Mouse (Mus musculus) hindlimb bud, embryonic 11.5 days (tissue): ENCODE data around the gene Cdkal1.

ENCODE experiments used
- DNase-seq: peaks from one replicate; pipeline ENCODE4 v3.0.0-alpha.2; 2012; ENCODE audit warnings: low read depth, low spot score; ENCODE audit errors: extremely low spot score

The Cdkal1 gene

DNA sequence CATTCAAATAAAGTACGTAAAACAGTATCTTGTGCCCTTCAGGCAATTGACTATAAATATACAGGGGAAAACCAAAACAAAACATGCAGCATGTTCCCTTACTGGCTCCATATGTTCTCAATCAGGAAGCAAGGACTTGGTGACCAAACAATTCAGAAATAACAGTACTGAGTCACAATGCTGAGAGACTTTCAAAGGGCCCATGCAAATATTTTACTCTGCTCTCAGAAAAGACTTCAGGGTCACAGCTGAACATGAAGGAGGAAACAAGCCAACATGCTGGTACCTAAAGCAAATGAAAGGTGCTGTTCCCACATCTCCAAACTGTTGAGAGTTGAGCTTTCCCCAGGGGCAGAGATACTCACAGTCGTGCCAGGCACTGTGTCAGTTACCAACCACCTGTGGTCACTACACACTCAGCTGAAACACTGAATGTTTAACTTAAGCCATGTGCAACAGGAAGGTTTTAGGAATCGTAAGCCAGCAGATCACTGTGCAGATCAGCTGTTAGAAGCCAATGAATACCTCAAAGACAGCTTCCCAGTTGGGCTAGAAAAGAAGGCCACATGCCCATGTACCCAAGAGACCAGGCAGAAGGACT lies 140.1 kb downstream of the Cdkal1 start:
- no peak for DNase-seq

DNA sequence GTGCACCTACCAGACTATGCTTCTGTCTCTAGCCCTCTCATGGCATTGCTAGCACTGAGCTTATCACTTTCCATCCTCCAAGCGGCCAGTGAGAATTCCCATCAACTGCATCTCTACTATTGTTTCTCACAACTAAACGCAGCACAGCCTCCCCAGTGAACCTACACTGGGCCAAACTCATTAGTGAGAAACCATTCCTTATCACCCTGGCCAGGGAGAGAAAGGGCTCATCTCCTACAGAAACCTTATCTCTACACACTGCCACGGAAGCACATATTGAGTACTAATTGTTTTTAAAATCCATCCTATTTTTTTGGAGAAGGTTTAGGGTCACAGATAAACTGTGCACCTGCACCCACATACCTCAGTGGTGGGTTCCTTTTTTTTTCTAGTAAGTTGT lies 147.9 kb downstream of the Cdkal1 start:
- no peak for DNase-seq

DNA sequence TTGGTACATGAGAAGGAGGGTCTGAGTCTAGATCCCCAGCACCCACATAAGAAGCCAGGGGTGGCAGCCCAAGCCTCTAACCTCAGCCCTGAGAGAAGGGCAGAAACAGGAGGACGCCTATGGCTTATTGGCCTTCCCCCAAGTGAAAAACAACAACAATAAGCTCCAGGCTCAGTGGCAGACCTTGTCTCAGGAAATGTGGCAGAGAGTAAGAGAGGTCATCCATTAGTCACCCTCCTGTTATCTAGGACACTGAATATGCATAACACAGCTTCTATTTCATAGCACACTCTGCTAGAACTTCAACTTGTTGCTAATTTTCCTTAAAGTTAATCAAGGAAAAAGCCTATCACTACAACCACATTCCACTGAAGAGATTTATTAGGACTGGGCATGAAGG lies 154.1 kb downstream of the Cdkal1 start:
- DNase-seq, result no peak

DNA sequence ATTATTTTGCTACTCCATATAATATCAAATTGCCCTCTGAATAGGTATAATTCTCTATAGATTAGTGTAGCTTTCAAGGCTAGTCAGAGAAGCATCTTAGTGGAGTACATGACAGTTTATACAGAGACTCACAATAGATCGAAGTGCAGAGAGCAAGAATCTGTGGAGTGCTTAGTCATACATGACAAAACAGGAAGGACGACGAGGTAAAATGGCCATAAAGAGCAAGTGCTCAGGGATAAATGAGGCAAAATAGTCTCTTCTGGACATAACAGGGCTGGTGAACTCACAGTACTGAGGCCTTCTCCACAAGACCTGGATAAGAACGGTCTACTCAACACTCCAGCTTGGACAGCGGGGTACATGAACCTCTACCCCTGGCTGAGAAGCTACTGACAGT lies 155.6 kb downstream of the Cdkal1 start:
- DNase-seq, result no peak

DNA sequence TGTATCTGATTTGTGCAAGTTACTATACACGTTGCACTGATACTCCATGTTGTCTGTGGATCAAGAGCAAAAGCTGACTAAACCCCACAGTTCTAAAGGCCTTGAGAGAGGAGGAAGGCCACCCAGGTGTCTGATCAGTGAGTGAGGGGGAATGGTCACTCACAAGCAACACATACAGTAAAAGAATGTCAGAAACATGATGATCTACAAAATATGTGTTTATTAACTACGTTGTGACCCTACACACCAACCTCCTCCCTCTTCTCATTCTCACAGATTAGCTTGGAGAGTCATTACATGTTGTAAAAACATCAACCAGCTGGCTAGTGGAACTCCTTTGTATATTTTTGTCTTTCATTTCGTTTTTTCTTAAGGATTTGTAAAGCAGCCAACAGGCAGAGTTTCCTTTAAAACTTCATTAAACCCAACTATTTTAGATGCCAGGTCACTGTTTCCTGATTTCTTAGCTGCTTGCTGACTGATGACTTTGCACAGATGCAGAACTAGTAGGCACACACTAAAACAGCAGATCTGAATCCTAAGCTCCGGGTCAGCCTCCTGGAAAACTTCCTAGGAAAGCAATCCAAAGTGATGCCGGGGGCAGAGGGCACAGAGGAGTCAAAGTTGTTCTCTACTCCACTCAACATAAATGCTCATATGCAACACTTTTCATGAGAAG lies 157.0 kb downstream of the Cdkal1 start:
- DNase-seq, result no peak

DNA sequence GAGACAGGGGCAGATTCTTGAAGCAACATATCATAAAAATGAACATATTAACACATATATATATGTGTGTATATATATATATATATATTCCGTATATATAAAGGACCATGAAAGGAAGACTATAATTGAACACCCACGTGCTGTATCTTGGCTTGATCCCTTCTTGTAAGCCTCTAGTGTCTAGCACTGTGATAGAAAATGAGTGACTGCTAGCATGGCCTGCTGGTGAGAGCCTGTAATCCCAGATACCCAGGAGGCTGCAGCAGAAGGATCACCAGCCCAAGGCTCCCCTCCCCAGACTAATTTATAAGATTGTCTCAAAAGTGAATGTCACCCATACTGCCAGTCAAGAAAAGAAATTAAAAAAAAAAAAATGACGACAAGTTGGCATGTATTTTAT lies 158.2 kb downstream of the Cdkal1 start:
- DNase-seq, result no peak

DNA sequence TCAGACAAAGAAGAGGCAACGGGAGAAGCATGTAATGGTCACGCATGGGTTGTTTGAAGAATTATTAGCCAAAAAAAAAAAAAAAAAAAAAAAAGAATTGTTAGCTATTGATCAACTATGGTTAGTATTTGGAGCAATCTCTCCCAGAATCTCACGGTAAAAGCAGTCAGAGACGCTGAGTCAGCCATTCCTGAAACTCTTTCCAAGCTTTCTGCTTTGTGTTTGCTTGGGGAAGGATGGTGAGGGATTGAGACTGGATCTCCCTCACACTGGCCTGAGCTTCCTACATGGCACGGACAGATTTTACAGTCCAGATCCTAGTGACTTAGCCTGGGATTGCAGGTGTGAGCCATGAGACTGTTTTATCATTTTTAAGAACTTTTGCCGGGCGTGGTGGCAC lies 164.7 kb downstream of the Cdkal1 start:
- no peak for DNase-seq

DNA sequence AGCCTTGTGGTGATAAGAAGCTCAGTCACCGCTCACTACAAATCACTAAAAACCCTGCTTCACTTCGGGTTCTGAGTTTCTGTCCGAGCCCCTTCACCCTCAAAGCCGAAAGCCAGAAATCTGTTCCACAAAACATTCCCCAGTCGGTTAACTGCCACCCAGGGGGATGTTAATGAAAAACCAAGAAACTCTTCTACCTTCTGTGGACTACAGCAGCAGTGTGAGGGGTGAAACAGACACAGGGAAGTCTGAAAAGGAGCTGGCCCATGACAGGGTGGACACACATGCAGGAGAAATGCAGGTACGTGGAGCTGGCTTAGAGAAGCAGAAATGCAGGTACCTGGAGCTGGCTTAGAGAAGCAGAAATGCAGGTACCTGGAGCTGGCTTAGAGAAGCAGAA lies 166.6 kb downstream of the Cdkal1 start:
- no peak for DNase-seq

DNA sequence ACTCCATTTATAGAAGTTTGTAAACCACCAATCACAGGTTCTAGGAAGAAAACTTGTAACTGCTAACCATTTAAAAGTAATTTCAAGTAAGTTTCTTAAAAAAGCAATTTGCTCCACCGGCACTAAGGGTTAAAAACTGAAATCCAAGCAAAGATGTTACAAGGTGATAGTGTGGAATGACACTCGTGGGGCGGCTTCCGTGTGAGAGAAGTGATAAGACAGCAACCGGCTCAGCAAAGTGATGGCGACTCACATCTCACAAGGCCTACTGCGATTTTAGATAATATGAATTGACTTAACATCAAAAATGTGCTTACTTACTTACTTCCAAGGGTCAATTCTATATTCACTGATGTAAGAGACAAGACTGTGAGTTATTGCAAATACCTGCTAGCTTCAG lies 167.6 kb downstream of the Cdkal1 start:
- no peak for DNase-seq

DNA sequence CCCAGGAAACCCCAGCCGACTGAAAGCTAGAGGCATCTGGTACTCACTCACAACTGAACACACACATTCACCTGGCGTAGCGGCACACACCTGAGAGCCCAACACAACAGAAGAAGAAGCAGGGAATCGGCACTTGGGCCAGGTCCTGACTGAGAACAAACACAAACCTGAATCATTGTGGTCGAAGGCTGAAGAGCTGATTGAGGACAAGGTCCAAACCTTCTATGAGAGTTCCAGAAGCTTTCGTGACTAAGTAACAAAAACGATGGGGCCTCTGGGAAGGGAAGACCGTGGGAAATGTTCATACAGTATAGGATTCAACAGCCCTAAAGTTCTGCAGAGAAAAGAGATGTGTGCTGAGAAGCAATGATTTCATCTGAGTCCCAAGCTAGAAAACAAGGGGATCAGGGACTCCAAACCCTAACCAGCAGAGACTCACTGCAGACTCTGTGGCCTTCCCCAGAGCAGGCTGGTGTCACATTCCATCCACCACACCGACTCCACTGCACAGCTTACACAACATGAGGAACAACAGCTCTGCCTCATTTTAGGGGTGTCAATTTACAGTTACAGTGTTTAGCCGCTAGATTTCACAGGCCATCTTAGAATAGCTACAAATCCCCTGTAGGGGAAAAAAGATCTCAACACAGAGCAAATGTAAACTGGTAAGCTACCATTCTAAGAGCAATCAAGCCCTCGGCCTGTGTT lies 175.8 kb downstream of the Cdkal1 start:
- DNase-seq, result no peak

DNA sequence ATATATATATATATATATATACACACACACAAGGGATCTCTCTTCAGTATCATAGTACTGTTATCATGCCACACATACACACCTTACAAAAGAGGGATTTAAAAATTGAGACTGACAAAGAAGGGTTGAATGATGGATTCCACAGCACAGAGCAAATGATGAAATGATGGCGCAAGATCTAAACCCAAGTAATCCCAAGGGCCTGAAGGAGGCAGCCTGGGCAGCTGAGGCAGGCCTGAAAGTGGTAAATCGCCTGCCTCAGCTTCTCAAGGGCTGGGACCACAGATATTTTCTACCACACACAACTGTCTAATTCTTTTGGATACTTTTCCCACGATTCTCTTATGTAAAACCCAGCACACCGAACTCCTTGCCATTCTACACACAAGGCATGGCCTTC lies 177.9 kb downstream of the Cdkal1 start:
- DNase-seq, result no peak

DNA sequence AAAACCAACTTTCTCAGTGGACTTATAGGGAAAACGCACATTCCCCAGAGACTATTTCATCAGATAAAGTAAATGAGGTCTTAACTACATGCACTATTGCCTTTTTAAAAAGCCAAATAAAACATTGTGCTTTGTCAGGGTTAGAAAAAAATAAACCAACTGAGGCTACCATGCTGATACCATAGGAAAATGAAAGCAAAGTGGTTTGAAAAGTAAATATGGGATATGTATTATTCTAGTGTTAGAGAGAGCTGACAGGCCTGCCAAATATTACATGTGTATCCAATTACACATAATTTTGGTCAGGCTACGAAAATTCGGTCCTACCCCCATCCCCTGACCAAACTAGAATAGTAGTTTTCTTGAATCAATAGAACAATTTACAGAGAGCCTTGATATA lies 184.8 kb downstream of the Cdkal1 start:
- DNase-seq, result no peak

DNA sequence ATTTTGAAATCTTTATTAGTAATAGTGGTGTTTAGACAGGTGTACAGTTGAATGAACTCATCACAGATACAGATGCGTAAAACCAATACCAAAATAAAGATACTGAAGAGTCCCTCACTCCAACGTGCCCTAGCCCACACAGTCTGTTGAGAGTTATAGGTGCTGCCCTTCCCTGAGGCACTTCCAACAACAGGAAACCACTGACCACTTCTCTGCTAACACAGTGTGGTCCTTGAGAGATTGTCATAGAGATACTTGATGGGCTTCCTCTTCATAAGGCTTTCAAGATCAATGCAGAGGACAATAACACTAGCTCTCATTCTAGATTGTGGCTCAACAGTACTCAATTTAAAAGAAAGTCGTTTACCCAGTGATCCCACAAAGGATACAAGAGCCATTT lies 191.6 kb downstream of the Cdkal1 start:
- DNase-seq, result no peak

DNA sequence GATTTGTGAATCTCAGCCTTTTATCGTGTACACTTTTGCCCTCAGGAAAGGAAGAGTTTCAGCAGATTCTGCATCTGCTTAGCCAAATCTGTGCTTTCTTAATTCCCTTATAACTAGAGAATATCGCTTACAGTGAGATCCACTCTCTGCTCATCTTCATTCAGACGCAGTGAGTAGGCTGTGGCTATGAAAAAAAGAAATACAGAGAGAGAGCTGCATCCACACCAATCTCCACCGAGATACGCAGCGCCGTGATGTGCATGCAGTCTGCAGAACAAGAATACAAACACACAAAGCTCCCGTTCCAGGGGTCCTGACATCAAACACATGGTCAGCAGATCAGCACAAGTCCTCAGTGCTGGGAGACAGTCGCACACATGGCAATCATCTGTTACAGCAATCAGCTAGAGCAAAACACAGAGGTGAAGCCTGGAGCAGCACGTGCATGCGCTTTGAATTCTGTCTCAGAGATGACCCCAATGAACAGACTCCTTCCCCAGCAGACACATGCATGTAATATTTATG lies 199.6 kb downstream of the Cdkal1 start:
- no peak for DNase-seq

DNA sequence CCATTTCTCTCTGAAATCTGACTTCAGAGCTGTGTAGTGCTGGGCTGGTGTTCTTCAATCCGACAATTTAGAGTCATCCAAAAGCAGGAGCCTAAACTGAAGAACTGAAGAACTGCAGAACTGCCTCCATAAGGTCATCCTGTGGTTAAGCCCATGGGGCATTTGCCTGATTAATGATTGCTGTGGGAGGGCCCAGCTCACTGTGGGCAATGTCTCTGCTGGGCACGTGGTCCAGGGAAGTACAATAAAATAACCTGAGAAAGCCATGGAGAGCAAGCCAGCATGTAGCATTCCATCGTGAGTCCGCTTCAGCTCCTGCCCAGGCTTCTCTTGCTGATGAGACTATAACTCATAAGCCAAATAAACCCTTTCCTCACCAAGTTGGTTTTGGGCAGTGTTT lies 202.1 kb downstream of the Cdkal1 start:
- no peak for DNase-seq

DNA sequence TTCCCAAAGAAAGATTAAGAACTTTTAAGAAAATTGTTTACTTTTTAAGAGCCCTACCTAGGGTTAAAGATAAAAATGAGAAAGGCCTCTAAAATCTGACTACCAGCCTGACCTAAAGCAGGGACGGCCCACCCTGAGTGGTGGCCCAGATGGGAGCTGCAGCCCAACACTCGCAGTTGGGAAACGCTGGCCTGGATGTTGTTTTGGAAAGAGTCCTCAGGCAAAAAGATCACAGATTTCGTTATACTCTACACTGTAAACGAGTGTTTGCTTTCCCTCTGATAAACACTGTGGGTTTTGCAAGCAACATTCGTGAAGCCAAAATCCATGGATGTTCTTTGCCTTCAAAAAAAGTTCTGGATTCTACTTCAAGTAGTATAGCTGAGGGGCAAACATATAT lies 202.7 kb downstream of the Cdkal1 start:
- DNase-seq, result no peak

DNA sequence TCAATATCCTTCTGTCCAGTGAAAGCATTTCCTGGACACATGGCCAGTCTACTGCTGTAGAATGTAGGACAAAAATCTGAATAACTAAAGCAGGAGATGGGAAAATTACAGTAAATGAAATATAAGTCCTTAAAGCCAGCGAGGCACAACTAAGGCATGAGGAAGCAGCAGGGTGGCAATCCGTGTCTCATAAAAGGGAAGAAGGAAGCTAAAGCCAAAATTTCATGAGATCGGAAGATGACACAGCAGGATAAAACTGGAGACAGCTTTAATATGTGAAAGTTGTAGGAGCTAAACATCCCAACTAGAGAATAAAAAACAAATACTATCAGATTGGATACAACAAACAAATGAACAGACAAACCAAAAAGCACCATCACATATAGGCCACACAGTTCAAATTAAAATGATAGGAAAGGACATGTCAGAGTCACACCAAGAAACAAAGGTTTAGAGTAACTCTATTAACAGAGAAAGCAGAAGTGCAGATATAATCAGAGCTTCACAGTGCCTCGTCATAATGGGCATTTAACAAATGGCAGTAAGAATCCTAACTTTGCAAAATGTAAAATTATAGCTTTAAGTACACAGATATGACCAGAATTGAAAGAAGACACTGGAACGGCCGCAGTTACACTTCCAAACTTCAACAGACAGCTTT lies 204.8 kb downstream of the Cdkal1 start:
- DNase-seq, result no peak

DNA sequence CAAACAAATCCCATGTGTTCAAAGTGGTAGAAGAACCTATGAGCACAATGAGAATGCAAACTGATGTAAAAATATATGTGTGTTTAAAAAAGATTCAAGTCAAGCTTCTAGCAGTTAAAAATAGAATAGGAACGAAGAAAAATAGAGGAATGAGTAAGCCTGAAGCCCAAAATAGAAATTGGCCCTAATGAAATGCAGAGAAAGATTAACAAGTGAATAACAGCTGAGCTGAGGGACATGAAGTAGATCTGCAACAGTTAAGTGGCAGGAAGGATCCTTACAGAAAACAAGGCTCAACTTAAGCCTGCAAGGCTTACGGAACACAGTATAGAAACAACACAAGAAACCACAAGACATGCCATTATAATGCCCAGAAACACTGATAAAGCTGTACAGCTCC lies 205.9 kb downstream of the Cdkal1 start:
- DNase-seq, result no peak

DNA sequence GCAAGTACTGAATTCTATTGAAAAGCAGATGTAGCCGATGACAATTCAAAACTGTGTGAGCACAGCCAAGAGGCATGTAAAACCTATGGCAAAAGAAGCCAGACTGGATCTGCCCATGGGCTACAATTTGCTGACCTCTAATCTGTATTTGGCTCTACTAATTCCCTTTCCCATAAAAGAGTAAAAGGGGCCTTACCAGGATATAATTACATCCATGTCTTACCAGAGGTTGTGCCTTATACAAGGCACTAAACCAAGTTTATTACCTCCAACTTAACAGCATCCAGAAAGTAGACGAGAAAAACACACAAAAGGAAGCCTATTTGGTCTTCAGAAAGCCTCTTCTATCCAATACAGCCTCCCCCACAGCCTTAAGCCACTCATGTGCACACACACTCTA lies 213.2 kb downstream of the Cdkal1 start:
- peak; percentile 50 for DNase-seq

DNA sequence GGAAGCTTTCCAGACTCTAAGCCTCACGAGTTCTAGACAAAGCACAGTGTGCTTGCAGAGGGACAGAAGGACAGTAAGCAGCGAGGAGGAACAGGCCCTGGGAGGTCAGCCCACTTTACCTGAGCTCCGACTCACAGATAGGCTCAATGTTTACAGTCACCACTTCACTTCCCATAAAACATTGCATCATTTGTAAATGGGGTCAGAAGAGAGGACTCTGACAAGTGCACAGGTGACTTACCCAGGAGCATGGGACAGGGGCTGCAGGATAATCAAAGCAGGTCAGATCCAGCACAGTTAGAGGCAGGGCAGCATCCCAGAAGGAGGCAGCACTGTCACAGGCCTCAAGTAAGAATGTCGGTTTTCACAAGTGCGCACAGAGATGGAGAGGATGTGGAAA lies 214.3 kb downstream of the Cdkal1 start:
- DNase-seq, result no peak

DNA sequence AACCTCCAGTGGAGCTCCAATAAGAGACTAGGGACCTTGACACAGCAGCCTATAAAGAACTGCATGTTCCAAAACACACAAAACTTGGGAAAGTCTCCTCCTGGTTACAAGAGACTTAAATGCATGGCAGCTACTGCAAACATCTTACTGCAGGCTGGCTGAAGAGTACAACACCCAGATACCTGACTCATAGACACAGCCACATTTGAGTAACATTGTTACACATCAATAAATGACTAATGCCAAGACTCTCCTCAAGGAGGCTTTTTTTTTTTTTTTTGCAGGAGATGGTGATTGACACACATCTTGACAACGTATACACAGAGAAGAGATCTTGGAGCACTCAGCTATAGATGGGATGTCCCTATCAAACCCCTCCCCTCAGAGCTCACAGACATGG lies 215.3 kb downstream of the Cdkal1 start:
- no peak for DNase-seq

DNA sequence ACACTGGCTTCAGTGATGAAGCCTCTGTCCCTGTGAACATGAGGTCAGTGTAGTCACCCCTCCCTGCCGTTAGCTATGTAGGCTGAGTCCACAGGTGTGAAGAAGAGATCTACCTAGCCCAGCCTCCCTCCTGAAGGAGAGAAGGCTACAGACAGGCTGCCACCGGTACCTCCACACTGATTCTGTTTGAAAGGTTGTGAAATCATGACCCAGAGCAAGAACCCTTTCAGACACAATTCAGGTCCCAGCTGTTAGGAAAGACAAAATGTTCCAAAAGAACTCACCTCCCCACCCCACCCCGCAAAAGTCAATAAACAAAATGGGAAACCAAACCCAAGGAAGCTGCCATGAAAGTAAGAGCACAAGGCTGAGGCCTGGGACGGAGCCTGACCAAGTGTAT lies 217.2 kb downstream of the Cdkal1 start:
- DNase-seq, result no peak
